Mouse (Mus musculus) heart, embryonic 11.5 days (tissue): Measurements from ENCODE around the gene Hnf1a. TPM values are rescaled to one million over a fixed set of nuclear protein-coding genes. Genes with fewer than 3 reads are reported as not detected.

Experiments used
- ATAC-seq: fragments of 200-750 bp; cut with Nextera tagmentation; replicated peaks from 2 replicates; pipeline ENCODE4 v1.8.0; 2017; ENCODE audit warnings: moderate library complexity; ENCODE audit not compliant: insufficient number of reproducible peaks, low FRiP score, low TSS enrichment
- H3K27ac ChIP-seq: fragments of 300-500 bp; sonication (generic); 2 replicates; pipeline ENCODE4 v1.5.1; 2014; ENCODE audit warnings: mild to moderate bottlenecking, low read depth, low read length
- H3K27me3 ChIP-seq: fragments of 300-500 bp; sonication (generic); 2 replicates; pipeline ENCODE4 v1.6.1; 2014; ENCODE audit warnings: mild to moderate bottlenecking, low read length, mixed read lengths; ENCODE audit not compliant: control insufficient read depth, insufficient read depth
- H3K36me3 ChIP-seq: fragments of 300-500 bp; sonication (generic); 2 replicates; pipeline ENCODE4 v1.6.1; 2014; ENCODE audit warnings: mild to moderate bottlenecking, low read length, moderate library complexity, mixed read lengths; ENCODE audit not compliant: control insufficient read depth, insufficient read depth
- H3K4me1 ChIP-seq: fragments of 300-500 bp; sonication (generic); 2 replicates; pipeline ENCODE4 v1.6.1; 2014; ENCODE audit warnings: low read length; ENCODE audit not compliant: control insufficient read depth, insufficient read depth
- H3K4me2 ChIP-seq: fragments of 300-500 bp; sonication (generic); 2 replicates; pipeline ENCODE4 v1.6.1; 2014; ENCODE audit warnings: mild to moderate bottlenecking, moderate library complexity
- H3K4me3 ChIP-seq: fragments of 300-500 bp; sonication (generic); 2 replicates; pipeline ENCODE4 v1.5.1; 2014; ENCODE audit warnings: low read depth, low read length
- H3K9ac ChIP-seq: fragments of 300-500 bp; sonication (generic); 2 replicates; pipeline ENCODE4 v1.6.1; 2014; ENCODE audit warnings: mild to moderate bottlenecking, low read depth, low read length, moderate library complexity
- H3K9me3 ChIP-seq: fragments of 300-500 bp; sonication (generic); replicated peaks from 2 replicates; pipeline ENCODE4 v1.6.1; 2016; ENCODE audit warnings: low read length; ENCODE audit not compliant: control insufficient read depth
- WGBS: fragments of 180-500 bp; shearing (Covaris S2); extraction: QIAGEN DNeasy Blood & Tissue Kit; methylation state at CpG from one replicate; pipeline ENCODE4 v1.1.7; 2014; ENCODE audit not compliant: insufficient replicate concordance; 5-methylcytosine and 5-hydroxymethylcytosine counted together
- polyA plus RNA-seq: library from polyadenylated mRNA; unstranded; fragments of >200 nt; fragmentation: Nextera tagmentation; extraction: Ambion mirVana; gene quantifications from 2 replicates; pipeline ENCODE4 v1.2.1, GENCODE M21; 2014

Gene Hnf1a
- polyA plus RNA-seq, 1 experiment from 2014 or later = not detected

GRCm38 (mm10) chr5:115010577-115011216 is 39.8 kb upstream of the Hnf1a start, which contains the start of gene Sppl3:
Gene Sppl3, plus strand, starts transcription at chr5:115011137.
- peak within 1 kb of the TSS; percentile 99 for H3K9ac ChIP-seq
- H3K4me2 ChIP-seq = peak within 1 kb of the TSS; percentile 89
- WGBS = 2% methylated on average over 47 of the region's 65 CpGs

GRCm38 (mm10) chr5:115009961-115010360 is 39.1 kb upstream of the Hnf1a start:
- Histone ChIP-seq H3K9me3 (no peaks in the 10 kb centered on the region), H3K36me3 (no peaks in the 10 kb centered on the region), H3K4me2 (peak overlapping the region; percentile 89; the same call in 1 of the 2 replicates), H3K4me3 (peak overlapping the region; percentile 100; the same call in 1 of the 2 replicates), H3K9ac (peak overlapping the region; percentile 99; the same call in 1 of the 2 replicates), H3K27me3 (no peaks in the 10 kb centered on the region), H3K4me1 (peaks cover 24% of the 10 kb centered on the region), H3K27ac (no peak overlapping the region)
- no peak for ATAC-seq
- WGBS = 40% methylated on average over 3 of the region's 3 CpGs

More at GRCm38 (mm10) chr5:115010577-115011216, 39.8 kb upstream of the Hnf1a start, which contains the start of gene Sppl3:
- Histone ChIP-seq H3K4me1 (peaks cover 29% of the 10 kb centered on the region), H3K9me3 (no peaks in the 10 kb centered on the region), H3K27ac (peak within 1 kb of the TSS; percentile 93), H3K27me3 (no peaks in the 10 kb centered on the region), H3K36me3 (no peaks in the 10 kb centered on the region), H3K4me3 (peak within 1 kb of the TSS; percentile 100)
- peak; percentile 89 for ATAC-seq

GRCm38 (mm10) chr5:115009143-115009542 is 38.2 kb upstream of the Hnf1a start:
- Histone ChIP-seq H3K36me3 (no peaks in the 10 kb centered on the region), H3K4me2 (no peak overlapping the region), H3K9ac (no peak overlapping the region), H3K9me3 (no peaks in the 10 kb centered on the region), H3K4me3 (no peak overlapping the region), H3K4me1 (peaks cover 18% of the 10 kb centered on the region), H3K27me3 (no peaks in the 10 kb centered on the region), H3K27ac (no peak overlapping the region)
- 90% methylated on average over 6 of the region's 6 CpGs for WGBS
- ATAC-seq = no peak

GRCm38 (mm10) chr5:115008307-115008706 is 37.4 kb upstream of the Hnf1a start:
- Histone ChIP-seq H3K4me1 (peaks cover 12% of the 10 kb centered on the region), H3K4me3 (no peak overlapping the region), H3K4me2 (no peak overlapping the region), H3K27ac (no peak overlapping the region), H3K9me3 (no peaks in the 10 kb centered on the region), H3K9ac (no peak overlapping the region), H3K36me3 (no peaks in the 10 kb centered on the region), H3K27me3 (no peaks in the 10 kb centered on the region)
- 55% methylated on average over 7 of the region's 7 CpGs for WGBS
- no peak for ATAC-seq

GRCm38 (mm10) chr5:115007768-115008167 is 36.9 kb upstream of the Hnf1a start:
- no peaks in the 10 kb centered on the region for H3K27me3 ChIP-seq
- no peak overlapping the region for H3K4me3 ChIP-seq
- H3K9me3 ChIP-seq = no peaks in the 10 kb centered on the region
- peaks cover 10% of the 10 kb centered on the region for H3K4me1 ChIP-seq
- no peak overlapping the region for H3K27ac ChIP-seq
- no peaks in the 10 kb centered on the region for H3K36me3 ChIP-seq
- 82% methylated on average over 5 of the region's 5 CpGs for WGBS
- H3K4me2 ChIP-seq = no peak overlapping the region
- no peak for ATAC-seq
- H3K9ac ChIP-seq = no peak overlapping the region

- Histone ChIP-seq H3K4me3 (no peak overlapping the region), H3K9me3 (no peaks in the 10 kb centered on the region), H3K9ac (no peak overlapping the region), H3K27me3 (no peaks in the 10 kb centered on the region), H3K36me3 (no peaks in the 10 kb centered on the region), H3K4me1 (peaks cover 5% of the 10 kb centered on the region), H3K4me2 (no peak overlapping the region), H3K27ac (no peak overlapping the region)
- 73% methylated on average over 13 of the region's 13 CpGs for WGBS
- no peak for ATAC-seq
Observed at GRCm38 (mm10) chr5:115003224-115003873, 32.5 kb upstream of the Hnf1a start.

GRCm38 (mm10) chr5:115002781-115003180 is 31.9 kb upstream of the Hnf1a start:
- WGBS = 55% methylated on average over 6 of the region's 6 CpGs
- no peak for ATAC-seq
- Histone ChIP-seq H3K4me1 (peaks cover 5% of the 10 kb centered on the region), H3K4me2 (no peak overlapping the region), H3K9me3 (no peaks in the 10 kb centered on the region), H3K9ac (no peak overlapping the region), H3K27me3 (no peaks in the 10 kb centered on the region), H3K36me3 (no peaks in the 10 kb centered on the region), H3K27ac (no peak overlapping the region), H3K4me3 (no peak overlapping the region)

GRCm38 (mm10) chr5:115001464-115001863 is 30.6 kb upstream of the Hnf1a start:
- no peak overlapping the region for H3K4me2 ChIP-seq
- 59% methylated on average over 8 of the region's 8 CpGs for WGBS
- no peaks in the 10 kb centered on the region for H3K27me3 ChIP-seq
- no peak overlapping the region for H3K27ac ChIP-seq
- no peaks in the 10 kb centered on the region for H3K9me3 ChIP-seq
- H3K4me3 ChIP-seq = no peak overlapping the region
- H3K4me1 ChIP-seq = peaks cover 5% of the 10 kb centered on the region
- H3K36me3 ChIP-seq = no peaks in the 10 kb centered on the region
- ATAC-seq = no peak
- no peak overlapping the region for H3K9ac ChIP-seq
